Mouse (Mus musculus) right cerebral cortex, postnatal 10 days (tissue): ENCODE data around the gene Rerg.

Experiments
- DNase-seq, 2 experiments: peaks; one replicate each; pipeline ENCODE4 v3.0.0; 2021; ENCODE audit warnings: low spot score in 2 of 2

Gene Rerg

GRCm38 (mm10) chr6:137131794-137132193 is 38.5 kb downstream of the Rerg start:
- DNase-seq = no peak

- no peak for DNase-seq
Observed at GRCm38 (mm10) chr6:137131349-137131748, 38.9 kb downstream of the Rerg start.

DNA sequence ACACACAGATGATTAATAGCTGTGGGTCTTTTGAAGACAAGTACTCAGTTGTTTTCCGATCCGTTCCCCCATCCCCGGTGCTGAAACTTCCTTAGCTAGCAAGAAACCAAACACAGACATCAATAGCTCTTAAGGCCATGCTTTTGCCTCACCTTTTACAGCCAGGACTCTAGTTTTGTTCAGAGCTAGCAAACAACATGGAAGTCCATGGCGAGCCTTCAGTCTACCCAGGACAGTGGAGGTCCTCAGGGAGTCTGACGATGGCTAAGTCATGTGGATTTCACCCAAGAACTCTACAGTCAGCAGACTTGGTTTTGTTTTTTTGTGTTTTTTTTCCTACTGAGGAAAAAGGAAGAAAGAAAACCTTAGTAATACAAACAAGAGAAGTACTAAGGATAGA is 43.4 kb downstream of the Rerg start:
- DNase-seq = no peak

GRCm38 (mm10) chr6:137126224-137126623 is 44.1 kb downstream of the Rerg start:
- no peak for DNase-seq

- DNase-seq = peak in 1 of 2 experiments; percentile 67
Observed at GRCm38 (mm10) chr6:137125433-137125832, 44.9 kb downstream of the Rerg start.

- DNase-seq = no peak
Observed at GRCm38 (mm10) chr6:137125006-137125405, 45.3 kb downstream of the Rerg start.

DNA sequence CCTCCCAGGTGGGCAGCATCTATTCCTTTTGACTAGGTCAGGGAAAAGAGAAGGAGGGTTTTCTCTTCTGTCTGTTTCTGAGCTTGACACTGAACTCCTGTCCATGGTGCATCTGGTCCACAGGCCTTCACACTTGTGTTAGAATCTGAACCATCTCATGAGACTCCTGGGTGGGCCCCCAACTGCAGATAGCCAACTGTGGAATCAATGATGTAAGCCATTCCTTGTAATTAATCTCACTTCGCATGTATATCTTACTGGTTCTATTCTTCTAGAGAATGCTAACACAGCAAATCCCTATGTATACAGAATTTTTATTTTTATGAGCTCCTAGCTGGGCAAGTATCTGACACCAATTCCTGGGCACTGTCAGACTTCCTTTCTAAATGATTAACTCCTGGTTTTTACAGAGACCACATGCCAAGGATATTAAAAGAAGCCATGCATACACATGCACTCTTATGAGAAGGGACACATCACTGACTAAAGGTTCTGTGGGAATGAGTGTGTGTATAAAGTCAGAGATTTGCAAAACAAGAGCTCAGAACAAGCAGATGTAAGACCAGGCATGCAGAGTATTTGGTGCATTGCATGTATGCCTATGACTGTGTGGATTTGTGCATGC is 53.3 kb downstream of the Rerg start:
- no peak for DNase-seq

DNA sequence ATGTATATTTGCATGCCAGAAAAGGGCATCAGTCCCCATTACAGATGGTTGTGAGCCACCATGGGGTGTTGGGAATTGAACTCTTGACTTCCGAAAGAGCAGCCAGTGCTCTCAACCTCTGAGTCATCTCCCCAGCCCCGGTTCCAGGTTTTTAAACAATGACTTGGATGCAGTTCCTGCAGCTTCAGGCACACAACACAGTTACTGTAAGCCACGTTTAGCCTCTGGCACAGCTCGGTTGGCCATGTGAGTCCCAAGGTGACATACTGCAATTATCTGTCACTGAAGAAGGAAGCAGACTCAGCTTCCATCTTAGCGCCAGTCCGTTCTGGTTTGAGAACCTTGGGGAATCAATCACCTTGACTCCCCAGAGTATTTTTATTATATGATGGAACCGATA is 55.4 kb downstream of the Rerg start:
- no peak for DNase-seq

GRCm38 (mm10) chr6:137111266-137111813 is 59.0 kb downstream of the Rerg start:
- no peak for DNase-seq

GRCm38 (mm10) chr6:137110778-137111174 is 59.5 kb downstream of the Rerg start:
- no peak for DNase-seq

DNA sequence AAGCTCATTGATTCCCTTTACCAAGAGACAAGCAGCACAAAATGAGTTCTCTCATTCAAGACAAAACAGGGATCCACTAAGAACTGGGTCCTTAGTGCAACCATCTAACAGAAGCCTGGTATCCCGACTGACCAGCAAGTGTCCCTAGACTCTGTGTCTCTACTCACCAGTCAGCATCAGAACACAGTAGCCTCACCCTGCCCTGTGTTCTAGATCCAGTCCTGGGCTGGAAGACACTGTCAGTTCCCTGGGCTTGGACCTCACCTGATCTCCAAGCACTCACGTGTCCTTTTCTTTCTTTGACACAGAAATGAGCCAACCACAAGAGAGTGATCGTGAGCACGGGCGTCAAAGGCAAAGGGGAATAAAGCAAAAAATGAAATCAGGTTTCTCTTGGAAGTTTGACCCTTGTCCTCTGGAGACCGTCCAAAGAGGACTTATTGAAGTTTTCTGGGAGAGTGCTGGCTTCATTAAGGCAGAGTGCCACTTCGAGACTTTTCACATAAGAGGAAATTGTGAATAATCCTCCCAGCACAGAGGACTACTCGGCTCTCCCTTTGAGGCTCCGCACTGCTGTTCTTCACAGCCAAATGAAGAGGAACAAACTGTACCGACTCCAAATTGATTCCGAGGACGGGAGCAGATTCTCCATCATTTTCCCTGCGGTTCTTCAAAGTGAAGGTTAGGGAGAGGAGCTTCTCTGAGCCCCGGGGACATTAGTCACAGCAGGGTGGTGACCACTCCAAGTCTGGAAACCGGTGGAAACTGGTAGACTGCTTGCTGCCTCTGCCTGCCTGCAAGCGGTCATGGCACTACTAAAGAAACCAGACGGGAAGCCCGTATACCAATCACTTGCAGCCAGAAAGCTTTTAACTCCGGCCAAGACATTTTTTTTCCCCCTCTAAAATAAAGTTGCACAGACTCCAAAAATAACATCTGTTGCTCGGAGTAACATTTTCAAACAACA is 60.2 kb downstream of the Rerg start:
- no peak for DNase-seq

- no peak for DNase-seq
Observed at GRCm38 (mm10) chr6:137105285-137105684, 65.0 kb downstream of the Rerg start.

GRCm38 (mm10) chr6:137102662-137103179 is 67.6 kb downstream of the Rerg start:
- DNase-seq = no peak

- no peak for DNase-seq
Observed at GRCm38 (mm10) chr6:137101886-137102661, 68.2 kb downstream of the Rerg start.

- DNase-seq = no peak
Observed at GRCm38 (mm10) chr6:137100259-137100658, 70.0 kb downstream of the Rerg start.

DNA sequence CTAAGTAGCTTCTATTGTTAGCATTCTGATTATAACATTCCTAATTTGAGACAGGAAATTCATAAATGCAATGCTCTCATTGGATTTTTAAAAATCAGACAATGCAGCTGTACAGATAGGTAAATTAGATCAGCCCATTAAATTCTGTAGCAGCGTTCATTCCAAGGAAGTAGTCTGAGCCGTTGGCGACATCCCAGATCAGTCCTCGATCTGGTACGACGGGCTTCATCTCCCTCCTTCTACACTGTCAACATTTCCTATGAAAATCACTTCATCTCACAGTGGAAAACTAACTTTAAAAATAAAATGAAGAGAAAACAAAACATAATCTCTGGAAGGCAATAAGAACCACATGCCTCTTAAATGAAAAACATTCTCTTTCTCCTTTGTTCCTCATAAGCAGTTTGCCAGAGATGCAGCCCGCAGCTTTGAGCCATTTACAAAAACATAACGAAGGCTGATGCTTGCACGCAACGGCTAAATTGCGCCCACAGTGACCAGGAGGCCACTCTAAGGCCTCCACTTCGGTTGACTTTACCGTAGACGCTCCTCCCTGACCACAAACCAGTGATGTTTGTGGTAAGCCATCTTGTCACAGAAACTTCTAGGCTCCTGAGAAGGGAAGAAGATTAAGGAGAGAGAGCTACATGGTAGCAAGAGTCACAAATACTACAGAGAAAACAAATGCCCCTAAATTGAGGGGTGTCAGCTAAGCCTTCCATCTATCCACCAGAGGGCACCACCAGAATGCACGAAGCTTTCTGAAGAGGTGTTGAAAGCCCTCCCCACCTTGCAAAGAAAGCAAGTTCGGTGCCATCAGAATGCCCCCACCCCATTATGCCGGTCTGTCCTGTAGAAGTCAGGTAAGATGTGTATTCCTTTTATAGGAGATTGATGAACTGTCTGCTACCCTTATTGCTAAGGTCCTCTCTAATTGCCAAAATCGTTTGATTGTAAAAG is 71.8 kb downstream of the Rerg start:
- peak in 1 of 2 experiments; percentile 42 for DNase-seq

DNA sequence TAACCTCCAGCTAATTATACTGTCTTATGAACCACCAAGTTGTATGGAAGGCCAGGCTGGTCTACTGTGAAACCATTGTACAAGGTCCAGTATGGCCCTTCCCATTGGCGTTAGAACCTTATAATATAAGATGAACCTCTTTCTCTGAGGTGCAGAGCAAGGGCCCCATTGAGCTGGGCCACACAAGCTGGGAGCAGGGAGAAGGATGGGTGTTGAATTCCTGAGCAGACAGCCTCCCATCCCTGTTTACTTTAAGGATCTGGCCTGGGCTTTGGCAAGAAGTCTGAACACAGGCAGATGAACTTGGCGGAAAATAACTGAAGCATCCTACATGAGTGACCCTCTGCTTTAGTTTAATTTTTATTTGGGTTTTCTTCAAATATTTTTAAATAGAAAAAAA is 75.8 kb downstream of the Rerg start:
- no peak for DNase-seq

GRCm38 (mm10) chr6:137088469-137088868 is 81.8 kb downstream of the Rerg start:
- DNase-seq = no peak

- DNase-seq = no peak
Observed at GRCm38 (mm10) chr6:137087956-137088355, 82.3 kb downstream of the Rerg start.

DNA sequence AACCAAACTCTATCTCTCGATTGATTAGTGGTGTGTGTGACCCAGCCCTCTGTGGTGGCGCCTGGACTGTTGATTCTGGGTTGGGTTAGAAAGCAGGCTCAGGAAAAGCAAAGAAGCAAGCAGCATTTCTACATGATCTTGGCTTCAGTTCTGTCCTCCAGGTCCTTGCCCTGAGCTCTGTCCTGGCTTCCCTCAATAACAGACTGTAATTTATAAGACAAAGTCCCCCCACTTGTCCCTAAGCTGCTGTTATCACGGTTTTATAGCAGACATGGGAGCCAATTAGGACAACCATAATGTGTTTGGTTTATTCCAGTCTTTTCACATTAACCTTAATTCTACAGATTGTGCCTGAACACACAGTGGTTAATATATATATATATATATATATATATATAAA is 82.8 kb downstream of the Rerg start:
- peak; percentile 6 to 11 for DNase-seq

DNA sequence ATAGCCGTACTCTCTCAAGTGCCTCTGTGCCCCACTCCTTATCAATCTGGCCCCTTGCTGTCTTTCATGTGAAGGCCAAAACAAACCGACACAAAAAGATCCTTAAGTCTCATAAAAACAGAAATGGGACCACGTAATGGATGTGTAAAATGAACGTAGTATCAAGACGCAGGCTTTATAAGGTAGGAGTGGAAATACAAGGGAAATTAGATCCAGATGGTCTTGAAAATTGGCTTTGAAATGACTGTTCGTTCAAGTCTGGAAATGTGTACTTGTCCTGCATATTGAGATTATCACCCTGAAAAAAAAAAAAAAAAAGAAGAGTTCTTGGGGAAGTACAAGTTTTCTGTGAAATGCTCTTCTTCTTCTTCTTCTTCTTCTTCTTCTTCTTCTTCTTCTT is 90.6 kb downstream of the Rerg start:
- no peak for DNase-seq
